Mouse (Mus musculus) forebrain, embryonic 14.5 days (tissue): Measurements from ENCODE around the gene Ppm1l. TPM values are rescaled to one million over a fixed set of nuclear protein-coding genes. Genes with fewer than 3 reads are reported as not detected.
A peak's percentile ranks its signal among the peaks of the same experiment; 100 is the strongest.

ENCODE experiments used
- ATAC-seq: fragments of 200-750 bp; cut with Nextera tagmentation; 2 replicates; pipeline ENCODE4 v1.8.0; 2017; ENCODE audit warnings: mild to moderate bottlenecking, moderate library complexity
- DNase-seq: peaks from one replicate; pipeline ENCODE4 v3.0.0-alpha.2; 2015; ENCODE audit warnings: low spot score
- H3K27ac ChIP-seq: fragments of 300-500 bp; sonication (generic); 2 replicates; pipeline ENCODE4 v1.5.1; 2014; ENCODE audit warnings: low read depth, mild to moderate bottlenecking, control low read depth, low read length, moderate library complexity
- H3K27me3 ChIP-seq: fragments of 300-500 bp; sonication (generic); replicated peaks from 2 replicates; pipeline ENCODE4 v1.6.1; 2014; ENCODE audit warnings: low read length, control low read depth, mixed read lengths; ENCODE audit not compliant: control insufficient read depth, insufficient read depth
- H3K36me3 ChIP-seq: fragments of 300-500 bp; sonication (generic); 2 replicates; pipeline ENCODE4 v1.6.1; 2014; ENCODE audit warnings: low read length, control low read depth; ENCODE audit not compliant: control insufficient read depth, insufficient read depth
- H3K4me1 ChIP-seq: fragments of 300-500 bp; sonication (generic); 2 replicates; pipeline ENCODE4 v1.6.1; 2014; ENCODE audit warnings: antibody characterized with exemption, low read length, control low read depth; ENCODE audit not compliant: control insufficient read depth, insufficient read depth
- H3K4me2 ChIP-seq: fragments of 300-500 bp; sonication (generic); 2 replicates; pipeline ENCODE4 v1.6.1; 2014; ENCODE audit warnings: mild to moderate bottlenecking, control low read depth, low read length
- H3K4me3 ChIP-seq: fragments of 300-500 bp; sonication (generic); 2 replicates; pipeline ENCODE4 v1.5.1; 2014; ENCODE audit warnings: low read depth, low read length, control low read depth
- H3K9ac ChIP-seq: fragments of 300-500 bp; sonication (generic); 2 replicates; pipeline ENCODE4 v1.6.1; 2014; ENCODE audit warnings: mild to moderate bottlenecking, low read length, control low read depth, moderate library complexity
- H3K9me3 ChIP-seq: fragments of 300-500 bp; sonication (generic); replicated peaks from 2 replicates; pipeline ENCODE4 v1.6.1; 2016; ENCODE audit warnings: low read length, control low read depth, mixed read lengths; ENCODE audit not compliant: control insufficient read depth
- WGBS: fragments of 180-500 bp; shearing (Covaris S2); extraction: QIAGEN DNeasy Blood & Tissue Kit; methylation state at CpG from one replicate; pipeline ENCODE4 v1.1.7; 2014; 5-methylcytosine and 5-hydroxymethylcytosine counted together
- polyA plus RNA-seq: library from polyadenylated mRNA; unstranded; fragments of >200 nt; fragmentation: Nextera tagmentation; extraction: Ambion mirVana; gene quantifications from 2 replicates; pipeline ENCODE4 v1.2.1, GENCODE M21; 2014

Gene Ppm1l
- polyA plus RNA-seq, 1 experiment from 2014 or later = 16.5 TPM

- H3K4me1 ChIP-seq = peaks cover 10% of the 10 kb centered on the region; the same call in 1 of the 2 replicates
Observed at GRCm38 (mm10) chr3:69427259-69427658, 110.6 kb downstream of the Ppm1l start.

DNA sequence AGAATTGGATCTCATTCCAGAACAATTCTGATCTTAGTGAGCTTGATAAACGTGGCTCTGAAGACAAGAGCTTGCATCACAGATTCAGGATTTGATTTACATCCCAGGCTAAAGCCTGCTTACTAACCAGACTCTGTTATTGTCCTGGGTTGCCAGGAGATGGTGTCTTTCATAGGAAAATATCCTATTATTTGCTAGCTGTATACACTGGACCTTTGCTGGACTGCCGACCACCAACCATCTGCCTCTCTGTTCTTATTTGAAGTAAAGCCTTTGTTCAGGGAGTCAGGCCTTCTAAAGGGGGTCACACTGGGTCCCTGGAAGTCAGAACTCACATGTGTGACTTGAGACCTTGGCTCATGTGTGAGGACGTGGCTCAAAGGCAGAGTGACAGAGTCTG is 111.6 kb downstream of the Ppm1l start:
- no peak overlapping the region for H3K4me3 ChIP-seq
- H3K4me2 ChIP-seq = no peak overlapping the region
- H3K27me3 ChIP-seq = no peaks in the 10 kb centered on the region
- H3K4me1 ChIP-seq = peaks cover 7% of the 10 kb centered on the region; the same call in 1 of the 2 replicates
- no peak overlapping the region for H3K9ac ChIP-seq
- no peak for ATAC-seq
- WGBS = 21% methylated on average over 3 of the region's 3 CpGs
- no peaks in the 10 kb centered on the region for H3K36me3 ChIP-seq
- DNase-seq = no peak
- H3K9me3 ChIP-seq = no peaks in the 10 kb centered on the region
- no peak overlapping the region for H3K27ac ChIP-seq

More at GRCm38 (mm10) chr3:69427259-69427658, 110.6 kb downstream of the Ppm1l start:
- no peak overlapping the region for H3K4me2 ChIP-seq
- ATAC-seq (no peak), DNase-seq (no peak)
- no peak overlapping the region for H3K27ac ChIP-seq
- H3K9ac ChIP-seq = no peak overlapping the region
- H3K9me3 ChIP-seq = no peaks in the 10 kb centered on the region
- no peaks in the 10 kb centered on the region for H3K27me3 ChIP-seq
- H3K36me3 ChIP-seq = no peaks in the 10 kb centered on the region
- 89% methylated on average over 4 of the region's 4 CpGs for WGBS
- no peak overlapping the region for H3K4me3 ChIP-seq

GRCm38 (mm10) chr3:69429319-69429718 is 112.7 kb downstream of the Ppm1l start:
- no peak overlapping the region for H3K4me3 ChIP-seq
- no peak overlapping the region for H3K4me2 ChIP-seq
- H3K36me3 ChIP-seq = no peaks in the 10 kb centered on the region
- WGBS = 84% methylated on average over 5 of the region's 5 CpGs
- H3K9ac ChIP-seq = no peak overlapping the region
- H3K27me3 ChIP-seq = no peaks in the 10 kb centered on the region
- no peaks in the 10 kb centered on the region for H3K9me3 ChIP-seq
- peaks cover 7% of the 10 kb centered on the region; the same call in 1 of the 2 replicates for H3K4me1 ChIP-seq
- H3K27ac ChIP-seq = no peak overlapping the region
- DNase-seq (no peak), ATAC-seq (no peak)

DNA sequence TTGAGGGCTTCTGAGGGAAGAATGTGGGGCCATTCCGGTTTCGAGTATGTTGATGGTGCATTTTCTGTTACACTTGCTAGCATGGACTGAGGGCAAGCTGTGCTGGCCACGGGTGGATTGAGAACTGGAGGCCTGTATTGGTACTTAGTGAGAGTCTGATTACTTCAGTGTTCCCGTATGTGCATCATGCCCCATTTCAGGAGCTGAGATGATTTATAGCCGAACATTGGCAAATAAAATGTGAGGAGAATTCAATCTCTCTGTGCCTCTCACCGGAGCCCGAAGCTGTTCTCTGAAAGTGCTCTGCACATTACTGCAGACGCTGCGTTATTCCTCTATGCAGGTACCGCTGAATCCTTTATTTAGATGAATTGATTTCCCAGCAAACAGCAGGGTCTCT is 116.9 kb downstream of the Ppm1l start:
- Histone ChIP-seq H3K36me3 (no peaks in the 10 kb centered on the region), H3K27me3 (no peaks in the 10 kb centered on the region), H3K4me3 (no peak overlapping the region), H3K27ac (no peak overlapping the region), H3K9ac (no peak overlapping the region), H3K9me3 (no peaks in the 10 kb centered on the region), H3K4me2 (no peak overlapping the region), H3K4me1 (peaks cover 5% of the 10 kb centered on the region; the same call in 1 of the 2 replicates)
- no peak for ATAC-seq
- DNase-seq = no peak
- WGBS = 88% methylated on average over 10 of the region's 10 CpGs

DNA sequence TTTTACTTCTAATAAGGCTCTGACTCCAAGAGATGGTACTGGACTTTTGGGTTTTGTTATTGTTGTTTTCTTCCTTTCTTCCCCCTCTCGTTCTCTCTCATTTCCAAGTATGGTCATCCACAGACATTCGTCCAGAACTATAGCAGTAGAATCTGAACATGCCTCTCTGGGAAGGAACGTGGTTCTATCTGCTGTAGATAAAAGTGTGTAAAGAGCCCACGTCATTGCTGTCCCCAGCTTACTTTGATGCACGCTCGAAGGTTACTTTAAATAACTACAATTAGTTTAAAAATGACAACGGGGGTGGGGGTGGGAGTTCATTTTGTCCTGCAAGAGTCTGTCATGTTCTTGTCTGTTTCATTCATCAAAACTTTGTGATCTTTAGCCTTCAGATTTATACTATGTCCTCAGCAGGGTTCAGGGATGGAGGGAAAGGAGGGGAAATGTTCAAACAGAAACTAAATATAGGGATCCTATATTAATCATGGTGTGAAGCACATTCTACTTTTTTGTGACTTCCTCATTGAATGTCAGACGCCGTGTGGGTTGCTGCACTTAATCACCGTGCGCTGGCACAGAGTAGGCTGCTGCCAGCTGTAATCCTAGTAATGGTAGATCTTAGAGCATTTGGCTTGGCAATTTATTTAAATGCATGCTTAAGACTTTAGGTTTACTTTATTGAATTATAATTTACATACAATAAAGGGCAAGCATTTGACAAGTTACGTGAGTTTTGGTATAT is 122.3 kb downstream of the Ppm1l start:
- Histone ChIP-seq H3K9ac (no peak overlapping the region), H3K4me3 (no peak overlapping the region), H3K27ac (no peak overlapping the region), H3K4me1 (peaks cover 5% of the 10 kb centered on the region; the same call in 1 of the 2 replicates), H3K9me3 (no peaks in the 10 kb centered on the region), H3K4me2 (no peak overlapping the region), H3K36me3 (no peaks in the 10 kb centered on the region), H3K27me3 (no peaks in the 10 kb centered on the region)
- ATAC-seq (no peak), DNase-seq (no peak)
- 78% methylated on average over 12 of the region's 12 CpGs for WGBS

DNA sequence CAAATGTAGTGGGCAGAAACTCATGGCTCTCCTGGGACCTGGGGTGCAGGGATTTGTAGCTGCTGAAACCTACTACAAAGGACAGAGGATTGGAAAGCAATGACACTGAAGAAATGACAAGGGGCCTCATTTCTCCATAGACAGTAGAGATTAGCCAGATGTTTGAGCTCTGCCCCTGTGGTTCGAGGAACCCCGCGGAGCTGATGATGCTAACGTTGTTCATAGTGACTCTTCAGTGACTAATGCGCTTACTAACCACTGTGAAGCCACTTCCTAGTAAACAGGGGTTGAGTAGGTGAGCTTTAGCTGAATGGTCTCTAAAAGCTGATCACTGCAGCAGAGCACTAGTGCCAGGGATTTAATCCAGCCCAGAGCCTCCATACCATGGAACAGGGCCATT is 124.1 kb downstream of the Ppm1l start:
- Histone ChIP-seq H3K27me3 (no peaks in the 10 kb centered on the region), H3K4me2 (no peak overlapping the region), H3K27ac (no peak overlapping the region), H3K4me3 (no peak overlapping the region), H3K9ac (no peak overlapping the region), H3K9me3 (no peaks in the 10 kb centered on the region), H3K36me3 (no peaks in the 10 kb centered on the region), H3K4me1 (no peaks in the 10 kb centered on the region)
- 60% methylated on average over 5 of the region's 5 CpGs for WGBS
- no peak for DNase-seq
- ATAC-seq = no peak

DNA sequence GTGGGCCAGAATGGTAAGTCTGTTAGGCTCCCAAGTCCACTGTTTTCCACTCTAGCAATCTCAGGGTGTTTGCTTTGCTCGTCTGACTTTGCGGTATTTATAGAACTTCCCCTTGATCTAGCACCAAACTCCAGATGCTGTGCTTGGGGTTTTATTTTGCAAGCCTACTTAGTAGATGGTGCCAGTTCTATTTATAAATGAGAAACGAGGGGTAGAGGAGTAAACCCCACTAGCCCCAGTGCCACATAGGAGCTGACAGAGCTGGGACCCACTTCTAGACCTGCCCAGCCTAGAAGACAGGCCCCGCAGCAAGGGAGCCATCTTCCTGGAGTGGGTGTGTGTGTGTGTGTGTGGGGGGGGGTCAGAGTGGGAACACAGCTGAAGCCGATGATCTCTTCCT is 130.3 kb downstream of the Ppm1l start:
- Histone ChIP-seq H3K27me3 (no peaks in the 10 kb centered on the region), H3K36me3 (no peaks in the 10 kb centered on the region), H3K4me1 (no peaks in the 10 kb centered on the region), H3K9me3 (no peaks in the 10 kb centered on the region), H3K4me3 (no peak overlapping the region), H3K27ac (no peak overlapping the region), H3K9ac (no peak overlapping the region), H3K4me2 (no peak overlapping the region)
- WGBS = 90% methylated on average over 5 of the region's 5 CpGs
- no peak for DNase-seq
- 0 out of 2 replicates have a peak, but pooled peaks have one; percentile 29 for ATAC-seq

DNA sequence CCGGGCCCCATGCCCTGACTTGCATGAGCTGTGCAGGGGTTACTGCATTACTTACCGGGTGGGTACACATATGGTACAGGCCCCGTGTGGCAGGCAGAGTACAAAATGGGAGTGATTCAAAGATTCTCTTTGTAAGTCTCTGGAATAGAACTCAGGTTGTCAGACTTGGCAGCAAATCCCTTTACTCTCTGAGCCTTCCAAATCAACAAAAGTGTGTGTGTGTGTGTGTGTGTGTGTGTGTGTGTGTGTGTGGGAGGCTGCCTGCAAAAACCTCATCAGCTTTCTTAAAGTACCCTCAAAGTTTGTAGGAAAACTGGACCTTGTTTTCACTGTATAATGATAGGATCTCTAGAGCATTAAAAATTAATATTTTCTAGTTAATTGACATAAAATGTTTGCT is 132.4 kb downstream of the Ppm1l start:
- ATAC-seq (no peak; the same call in 1 of the 2 replicates), DNase-seq (no peak)
- Histone ChIP-seq H3K9me3 (no peaks in the 10 kb centered on the region), H3K4me2 (no peak overlapping the region), H3K27ac (no peak overlapping the region), H3K36me3 (no peaks in the 10 kb centered on the region), H3K4me1 (no peaks in the 10 kb centered on the region), H3K27me3 (no peaks in the 10 kb centered on the region), H3K9ac (no peak overlapping the region), H3K4me3 (no peak overlapping the region)
- 46% methylated on average over 3 of the region's 3 CpGs for WGBS

- Histone ChIP-seq H3K36me3 (no peaks in the 10 kb centered on the region), H3K9me3 (no peaks in the 10 kb centered on the region), H3K4me3 (no peak overlapping the region), H3K27ac (no peak overlapping the region), H3K4me1 (no peaks in the 10 kb centered on the region), H3K9ac (no peak overlapping the region), H3K27me3 (no peaks in the 10 kb centered on the region), H3K4me2 (no peak overlapping the region)
- ATAC-seq (no peak), DNase-seq (no peak)
- WGBS = 73% methylated on average over 3 of the region's 3 CpGs
Observed at GRCm38 (mm10) chr3:69454330-69454729, 137.7 kb downstream of the Ppm1l start.
